Mouse (Mus musculus): ENCODE data around the gene Msh5.
"Not testable (repeated sequence)": the region's sequence is repeated elsewhere in the genome, so short reads cannot be mapped to it uniquely, and the experiment has no call there.

Msh5 gene

GRCm38 (mm10) chr17:35048149-35048931 lies 1.8 kb upstream of the Msh5 start:
- peak in 1 of 2 experiments; percentile 44 for DNase-seq

GRCm38 (mm10) chr17:35047688-35048087 lies 1.1 kb upstream of the Msh5 start:
- peak; percentile 62 to 79 for DNase-seq

GRCm38 (mm10) chr17:35045807-35046680 lies 501 bp downstream of the Msh5 start:
- DNase-seq = peak in 1 of 2 experiments; percentile 43

GRCm38 (mm10) chr17:35044904-35045806 lies 1.4 kb downstream of the Msh5 start:
- DNase-seq = peak in 1 of 2 experiments; percentile 21

- peak in 1 of 2 experiments; percentile 3 for DNase-seq
Observed at GRCm38 (mm10) chr17:35043794-35044193, 2.8 kb downstream of the Msh5 start.

GRCm38 (mm10) chr17:35039121-35039873 lies 7.2 kb downstream of the Msh5 start:
- no peak for DNase-seq

- DNase-seq = peak in 1 of 2 experiments; percentile 13
Observed at GRCm38 (mm10) chr17:35034896-35035295, 11.6 kb downstream of the Msh5 start.

- not testable (repeated sequence) for DNase-seq
Observed at GRCm38 (mm10) chr17:35033703-35034102, 12.8 kb downstream of the Msh5 start.

- no peak for DNase-seq
Observed at GRCm38 (mm10) chr17:35032323-35032870, 14.1 kb downstream of the Msh5 start.

- no peak for DNase-seq
Observed at GRCm38 (mm10) chr17:35031880-35032279, 14.7 kb downstream of the Msh5 start.

GRCm38 (mm10) chr17:35031272-35031671 lies 15.3 kb downstream of the Msh5 start:
- no peak for DNase-seq

- peak; percentile 29 to 39 for DNase-seq
Observed at GRCm38 (mm10) chr17:35029691-35030532, 16.6 kb downstream of the Msh5 start.

- DNase-seq = peak in 1 of 2 experiments; percentile 23
Observed at GRCm38 (mm10) chr17:35028315-35028714, 18.2 kb downstream of the Msh5 start.

GRCm38 (mm10) chr17:35027277-35028068 lies 19.1 kb downstream of the Msh5 start, which contains the start of gene Sapcd1:
Gene Sapcd1 (minus strand): TSS chr17:35028016.
- DNase-seq = peak in 1 of 2 experiments; percentile 33

GRCm38 (mm10) chr17:35026206-35026605 lies 20.3 kb downstream of the Msh5 start:
- peak in 1 of 2 experiments; percentile 24 for DNase-seq

GRCm38 (mm10) chr17:35024691-35025488 lies 21.7 kb downstream of the Msh5 start:
- peak in 1 of 2 experiments; percentile 41 for DNase-seq

GRCm38 (mm10) chr17:35024261-35024660 lies 22.3 kb downstream of the Msh5 start:
- peak in 1 of 2 experiments; percentile 29 for DNase-seq

- peak in 1 of 2 experiments; percentile 32 for DNase-seq
Observed at GRCm38 (mm10) chr17:35023756-35024155, 22.8 kb downstream of the Msh5 start.

Data from kidney, postnatal 25 days (tissue).